Mouse (Mus musculus) embryonic facial prominence, embryonic 12.5 days (tissue): ENCODE results near the gene Galntl5. TPM values are rescaled to one million over a fixed set of nuclear protein-coding genes. Genes with fewer than 3 reads are reported as not detected.

Experiments used
- ATAC-seq: fragments of 200-750 bp; cut with Nextera tagmentation; 2 replicates; pipeline ENCODE4 v1.8.0; 2017; ENCODE audit not compliant: insufficient number of reproducible peaks, insufficient read depth, low FRiP score, low TSS enrichment
- H3K27ac ChIP-seq: fragments of 300-500 bp; sonication (generic); 2 replicates; pipeline ENCODE4 v1.5.1; 2016; ENCODE audit warnings: mild to moderate bottlenecking
- H3K27me3 ChIP-seq: fragments of 300-500 bp; sonication (generic); 2 replicates; pipeline ENCODE4 v1.6.1; 2016; ENCODE audit warnings: mild to moderate bottlenecking, moderate library complexity
- H3K36me3 ChIP-seq: fragments of 300-500 bp; sonication (generic); 2 replicates; pipeline ENCODE4 v1.6.1; 2016; ENCODE audit warnings: mild to moderate bottlenecking
- H3K4me1 ChIP-seq: fragments of 300-500 bp; sonication (generic); 2 replicates; pipeline ENCODE4 v1.6.1; 2016
- H3K4me2 ChIP-seq: fragments of 300-500 bp; sonication (generic); replicated peaks from 2 replicates; pipeline ENCODE4 v1.6.1; 2016; ENCODE audit warnings: mild to moderate bottlenecking, moderate library complexity
- H3K4me3 ChIP-seq: fragments of 300-500 bp; sonication (generic); 2 replicates; pipeline ENCODE4 v1.5.1; 2016; ENCODE audit warnings: mild to moderate bottlenecking
- H3K9ac ChIP-seq: fragments of 300-500 bp; sonication (generic); 2 replicates; pipeline ENCODE4 v1.6.1; 2016; ENCODE audit warnings: mild to moderate bottlenecking, moderate library complexity
- H3K9me3 ChIP-seq: fragments of 300-500 bp; sonication (generic); 2 replicates; pipeline ENCODE4 v1.6.1; 2016; ENCODE audit warnings: mild to moderate bottlenecking, moderate library complexity
- WGBS: fragments of 180-500 bp; shearing (Covaris S2); methylation state at CpG from one replicate; pipeline ENCODE4 v1.1.7; 2016; 5-methylcytosine and 5-hydroxymethylcytosine counted together
- microRNA-seq: library from miRNA; unstranded; fragments of <30 nt; microRNA quantifications from one replicate; pipeline ENCODE4, GENCODE M21; 2017
- polyA plus RNA-seq: library from polyadenylated mRNA; unstranded; fragments of >200 nt; fragmentation: Nextera tagmentation; extraction: Ambion mirVana; gene quantifications from 2 replicates; pipeline ENCODE4 v1.2.1, GENCODE M21; 2016

The Galntl5 gene
- polyA plus RNA-seq, 1 experiment from 2014 or later, result not detected

GRCm38 (mm10) chr5:25252825-25253544, 71.7 kb downstream of the Galntl5 start:
- Histone ChIP-seq H3K4me2 (no peak overlapping the region), H3K27me3 (no peaks in the 10 kb centered on the region), H3K4me1 (no peaks in the 10 kb centered on the region), H3K4me3 (no peak overlapping the region), H3K9me3 (no peaks in the 10 kb centered on the region), H3K36me3 (peaks cover 61% of the 10 kb centered on the region), H3K27ac (no peak overlapping the region), H3K9ac (no peak overlapping the region)
- 92% methylated on average over 8 of the region's 8 CpGs for WGBS
- no peak for ATAC-seq

DNA sequence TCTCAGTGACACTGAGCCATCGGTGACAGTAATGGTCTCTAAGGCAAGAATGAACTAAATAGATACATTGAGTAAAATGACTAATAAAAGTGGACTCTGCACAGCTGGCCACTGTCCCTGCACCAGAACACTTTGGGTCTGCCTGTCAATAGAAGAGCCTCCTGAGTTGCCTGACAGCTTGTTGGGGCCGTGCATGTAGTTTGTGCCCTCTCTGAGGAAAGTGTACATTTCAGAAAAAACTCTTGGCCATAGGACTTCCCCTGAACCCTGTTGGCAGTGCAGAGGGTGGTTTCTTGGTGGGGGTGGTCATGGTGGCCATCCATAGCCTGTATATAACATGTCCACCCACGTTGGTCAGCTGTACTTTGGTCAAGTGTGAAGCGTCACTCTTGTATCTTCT, 73.2 kb downstream of the Galntl5 start:
- WGBS, result 93% methylated on average over 4 of the region's 4 CpGs
- H3K9ac ChIP-seq, result no peak overlapping the region
- peaks cover 75% of the 10 kb centered on the region for H3K36me3 ChIP-seq
- no peaks in the 10 kb centered on the region for H3K9me3 ChIP-seq
- no peaks in the 10 kb centered on the region for H3K4me1 ChIP-seq
- H3K27me3 ChIP-seq, result no peaks in the 10 kb centered on the region
- H3K4me3 ChIP-seq, result no peak overlapping the region
- no peak overlapping the region for H3K4me2 ChIP-seq
- no peak overlapping the region for H3K27ac ChIP-seq
- no peak for ATAC-seq

GRCm38 (mm10) chr5:25256686-25257085, 75.4 kb downstream of the Galntl5 start:
- H3K36me3 ChIP-seq, result peaks cover 57% of the 10 kb centered on the region
- H3K4me3 ChIP-seq, result no peak overlapping the region
- no peaks in the 10 kb centered on the region for H3K27me3 ChIP-seq
- no peaks in the 10 kb centered on the region for H3K4me1 ChIP-seq
- 82% methylated on average over 2 of the region's 2 CpGs for WGBS
- no peak for ATAC-seq
- H3K27ac ChIP-seq, result no peak overlapping the region
- H3K4me2 ChIP-seq, result no peak overlapping the region
- no peaks in the 10 kb centered on the region for H3K9me3 ChIP-seq
- H3K9ac ChIP-seq, result no peak overlapping the region

GRCm38 (mm10) chr5:25261452-25261851, 80.2 kb downstream of the Galntl5 start:
- H3K27ac ChIP-seq, result no peak overlapping the region
- WGBS, result 75% methylated on average over 6 of the region's 6 CpGs
- no peak overlapping the region for H3K4me3 ChIP-seq
- H3K4me1 ChIP-seq, result no peaks in the 10 kb centered on the region
- peaks cover 56% of the 10 kb centered on the region for H3K36me3 ChIP-seq
- no peaks in the 10 kb centered on the region for H3K9me3 ChIP-seq
- no peak overlapping the region for H3K4me2 ChIP-seq
- no peaks in the 10 kb centered on the region for H3K27me3 ChIP-seq
- ATAC-seq, result no peak
- H3K9ac ChIP-seq, result no peak overlapping the region

- Histone ChIP-seq H3K27me3 (no peaks in the 10 kb centered on the region), H3K4me2 (no peak overlapping the region), H3K27ac (no peak overlapping the region), H3K4me3 (no peak overlapping the region), H3K9ac (no peak overlapping the region), H3K36me3 (peaks cover 55% of the 10 kb centered on the region), H3K4me1 (no peaks in the 10 kb centered on the region), H3K9me3 (no peaks in the 10 kb centered on the region)
- 83% methylated on average over 7 of the region's 7 CpGs for WGBS
- ATAC-seq, result no peak
These were observed 81.0 kb downstream of the Galntl5 start for GRCm38 (mm10) chr5:25262266-25262665.

DNA sequence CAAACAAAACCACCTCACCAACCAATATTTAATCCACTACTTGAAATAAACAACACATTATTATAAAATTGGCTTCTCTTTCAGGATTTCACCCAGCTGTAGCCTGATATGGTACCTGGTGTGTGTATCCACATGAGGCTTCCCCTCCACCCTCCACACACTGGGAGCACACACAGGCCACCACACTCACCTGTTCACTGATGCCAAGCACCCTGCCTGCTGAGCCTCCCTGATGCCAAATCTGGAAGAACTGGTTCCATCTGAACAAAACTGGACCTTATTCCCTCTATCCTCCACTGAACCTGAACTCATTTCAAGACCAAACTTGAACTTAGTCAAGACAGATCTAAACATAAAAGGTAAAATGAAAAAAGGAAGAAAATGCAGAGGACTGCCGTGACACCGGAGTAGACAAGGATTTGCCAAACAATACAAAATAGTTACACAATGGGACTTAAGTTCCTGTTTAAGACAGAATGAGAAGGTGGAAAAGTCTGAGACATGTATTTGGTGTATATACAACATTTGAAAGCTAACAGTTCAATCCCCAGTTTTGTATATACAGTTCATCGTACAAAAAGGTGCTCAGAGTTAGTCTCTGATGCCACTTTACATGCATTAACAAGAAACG, 87.1 kb downstream of the Galntl5 start:
- WGBS, result 95% methylated on average over 4 of the region's 4 CpGs
- Histone ChIP-seq H3K36me3 (peaks cover 59% of the 10 kb centered on the region), H3K4me3 (no peak overlapping the region), H3K9me3 (no peaks in the 10 kb centered on the region), H3K4me1 (no peaks in the 10 kb centered on the region), H3K9ac (no peak overlapping the region), H3K4me2 (no peak overlapping the region), H3K27ac (no peak overlapping the region), H3K27me3 (no peaks in the 10 kb centered on the region)
- ATAC-seq, result no peak

Small RNA genes lying within 50 kb of the gene (microRNA-seq; reads per million reads assigned to microRNA genes)
- gene Gm26051, result not detected

Other genes starting within 250 kb of the Galntl5 start
- 31.8 and 32.2 TPM in 2 replicates for gene Prkag2, start 80.8 kb upstream of the Galntl5 start, polyA plus RNA-seq
- 39.2 and 39.5 TPM in 2 replicates for gene Galnt11, start 40.4 kb downstream of the Galntl5 start, polyA plus RNA-seq
- not detected in 2 replicates for gene E130116L18Rik, start 41.7 kb downstream of the Galntl5 start, polyA plus RNA-seq